Mouse (Mus musculus): ENCODE data around the gene Foxl2. TPM values are rescaled to one million over a fixed set of nuclear protein-coding genes. Genes with fewer than 3 reads are reported as not detected.

Gene Foxl2
- polyA plus RNA-seq, 1 experiment from 2014 or later, result not detected

- 2% methylated on average over 33 of the region's 33 CpGs for WGBS
- H3K27ac ChIP-seq, result no peak overlapping the region
Observed at GRCm38 (mm10) chr9:98954391-98955102, 541 bp upstream of the Foxl2 start.

GRCm38 (mm10) chr9:98955716-98956224 is 682 bp downstream of the Foxl2 start:
- ATAC-seq (replicated peaks; ENCODE audit: low FRiP score), result peak; percentile 23; the same call in 1 of the 2 replicates
- Histone ChIP-seq H3K4me3 (replicated peaks) (peak overlapping the region; percentile 46), H3K9ac (no peak overlapping the region; the same call in 1 of the 2 replicates), H3K27ac (no peak overlapping the region), H3K27me3 (peaks cover 100% of the 10 kb centered on the region), H3K4me1 (peaks cover 38% of the 10 kb centered on the region), H3K9me3 (replicated peaks) (no peaks in the 10 kb centered on the region), H3K36me3 (no peaks in the 10 kb centered on the region), H3K4me2 (peak overlapping the region; percentile 82)
- under 1% methylated on average over 59 of the region's 60 CpGs for WGBS

More at GRCm38 (mm10) chr9:98954391-98955102, 541 bp upstream of the Foxl2 start:
- Histone ChIP-seq H3K4me2 (peak overlapping the region; percentile 82), H3K27me3 (peaks cover 99% of the 10 kb centered on the region), H3K36me3 (no peaks in the 10 kb centered on the region), H3K4me1 (peaks cover 38% of the 10 kb centered on the region), H3K4me3 (replicated peaks) (peak overlapping the region; percentile 46), H3K9ac (0 out of 2 replicates have a peak overlapping the region, but pooled peaks have one; percentile 0), H3K9me3 (replicated peaks) (no peaks in the 10 kb centered on the region)
- ATAC-seq (replicated peaks; ENCODE audit: low FRiP score), result no peak

- peak; percentile 43 for ATAC-seq (replicated peaks; ENCODE audit: low FRiP score)
- H3K27ac ChIP-seq, result no peak overlapping the region
- peak overlapping the region; percentile 82 for H3K4me2 ChIP-seq
- H3K4me1 ChIP-seq, result peaks cover 38% of the 10 kb centered on the region
- no peaks in the 10 kb centered on the region for H3K36me3 ChIP-seq
- peaks cover 100% of the 10 kb centered on the region for H3K27me3 ChIP-seq
- WGBS, result under 1% methylated on average over 78 of the region's 80 CpGs
- H3K9ac ChIP-seq, result no peak overlapping the region
- H3K9me3 ChIP-seq (replicated peaks), result no peaks in the 10 kb centered on the region
- H3K4me3 ChIP-seq (replicated peaks), result peak overlapping the region; percentile 46
Observed at GRCm38 (mm10) chr9:98956591-98957381, 1.7 kb downstream of the Foxl2 start.

- H3K4me3 ChIP-seq (replicated peaks), result no peak overlapping the region
- H3K27me3 ChIP-seq, result peaks cover 100% of the 10 kb centered on the region
- no peaks in the 10 kb centered on the region for H3K9me3 ChIP-seq (replicated peaks)
- no peak for ATAC-seq (replicated peaks; ENCODE audit: low FRiP score)
- H3K4me2 ChIP-seq, result no peak overlapping the region
- H3K36me3 ChIP-seq, result no peaks in the 10 kb centered on the region
- WGBS, result under 1% methylated on average over 23 of the region's 23 CpGs
- peaks cover 35% of the 10 kb centered on the region for H3K4me1 ChIP-seq
- no peak overlapping the region for H3K27ac ChIP-seq
- H3K9ac ChIP-seq, result no peak overlapping the region
Observed at GRCm38 (mm10) chr9:98957751-98958351, 2.8 kb downstream of the Foxl2 start.

GRCm38 (mm10) chr9:98958628-98959027 is 3.5 kb downstream of the Foxl2 start:
- H3K27ac ChIP-seq, result no peak overlapping the region
- H3K36me3 ChIP-seq, result no peaks in the 10 kb centered on the region
- ATAC-seq (replicated peaks; ENCODE audit: low FRiP score), result no peak
- H3K4me2 ChIP-seq, result no peak overlapping the region
- H3K4me3 ChIP-seq (replicated peaks), result no peak overlapping the region
- WGBS, result 6% methylated on average over 6 of the region's 6 CpGs
- H3K9ac ChIP-seq, result no peak overlapping the region
- peaks cover 100% of the 10 kb centered on the region for H3K27me3 ChIP-seq
- peaks cover 33% of the 10 kb centered on the region for H3K4me1 ChIP-seq
- H3K9me3 ChIP-seq (replicated peaks), result no peaks in the 10 kb centered on the region

GRCm38 (mm10) chr9:98959851-98960250 is 4.8 kb downstream of the Foxl2 start:
- Histone ChIP-seq H3K4me2 (no peak overlapping the region), H3K4me1 (peaks cover 28% of the 10 kb centered on the region), H3K9ac (no peak overlapping the region), H3K27ac (no peak overlapping the region), H3K36me3 (no peaks in the 10 kb centered on the region), H3K4me3 (replicated peaks) (no peak overlapping the region), H3K27me3 (peaks cover 99% of the 10 kb centered on the region), H3K9me3 (replicated peaks) (no peaks in the 10 kb centered on the region)
- ATAC-seq (replicated peaks; ENCODE audit: low FRiP score), result no peak
- WGBS, result 33% methylated on average over 3 of the region's 3 CpGs

GRCm38 (mm10) chr9:98960348-98960747 is 5.3 kb downstream of the Foxl2 start:
- Histone ChIP-seq H3K27ac (no peak overlapping the region), H3K27me3 (peaks cover 99% of the 10 kb centered on the region), H3K4me2 (no peak overlapping the region), H3K36me3 (no peaks in the 10 kb centered on the region), H3K9me3 (replicated peaks) (no peaks in the 10 kb centered on the region), H3K4me1 (peaks cover 23% of the 10 kb centered on the region), H3K4me3 (replicated peaks) (no peak overlapping the region), H3K9ac (no peak overlapping the region)
- 19% methylated on average over 5 of the region's 5 CpGs for WGBS
- no peak for ATAC-seq (replicated peaks; ENCODE audit: low FRiP score)

GRCm38 (mm10) chr9:98961591-98962477 is 6.7 kb downstream of the Foxl2 start:
- no peak overlapping the region for H3K9ac ChIP-seq
- no peak for ATAC-seq (replicated peaks; ENCODE audit: low FRiP score)
- no peaks in the 10 kb centered on the region for H3K36me3 ChIP-seq
- H3K27me3 ChIP-seq, result peaks cover 97% of the 10 kb centered on the region
- H3K4me3 ChIP-seq (replicated peaks), result no peak overlapping the region
- no peak overlapping the region for H3K4me2 ChIP-seq
- WGBS, result 7% methylated on average over 22 of the region's 22 CpGs
- no peak overlapping the region for H3K27ac ChIP-seq
- H3K4me1 ChIP-seq, result peaks cover 8% of the 10 kb centered on the region
- H3K9me3 ChIP-seq (replicated peaks), result no peaks in the 10 kb centered on the region

- no peaks in the 10 kb centered on the region for H3K36me3 ChIP-seq
- WGBS, result 1% methylated on average over 20 of the region's 20 CpGs
- no peaks in the 10 kb centered on the region for H3K9me3 ChIP-seq (replicated peaks)
- H3K9ac ChIP-seq, result no peak overlapping the region
- H3K27me3 ChIP-seq, result peaks cover 97% of the 10 kb centered on the region
- no peak for ATAC-seq (replicated peaks; ENCODE audit: low FRiP score)
- H3K27ac ChIP-seq, result no peak overlapping the region
- peaks cover 4% of the 10 kb centered on the region; the same call in 1 of the 2 replicates for H3K4me1 ChIP-seq
- H3K4me2 ChIP-seq, result no peak overlapping the region
- H3K4me3 ChIP-seq (replicated peaks), result no peak overlapping the region
Observed at GRCm38 (mm10) chr9:98962478-98963142, 7.5 kb downstream of the Foxl2 start.

- no peak for ATAC-seq (replicated peaks; ENCODE audit: low FRiP score)
- H3K9me3 ChIP-seq (replicated peaks), result no peaks in the 10 kb centered on the region
- H3K4me1 ChIP-seq, result peaks cover 4% of the 10 kb centered on the region; the same call in 1 of the 2 replicates
- H3K36me3 ChIP-seq, result no peaks in the 10 kb centered on the region
- H3K27me3 ChIP-seq, result peaks cover 95% of the 10 kb centered on the region
- H3K4me2 ChIP-seq, result no peak overlapping the region
- no peak overlapping the region for H3K27ac ChIP-seq
- no peak overlapping the region for H3K9ac ChIP-seq
- 5% methylated on average over 18 of the region's 18 CpGs for WGBS
- no peak overlapping the region for H3K4me3 ChIP-seq (replicated peaks)
Observed at GRCm38 (mm10) chr9:98963661-98964060, 8.6 kb downstream of the Foxl2 start.

GRCm38 (mm10) chr9:98965084-98965483 is 10.0 kb downstream of the Foxl2 start:
- H3K4me1 ChIP-seq, result peaks cover 4% of the 10 kb centered on the region; the same call in 1 of the 2 replicates
- H3K27ac ChIP-seq, result no peak overlapping the region
- no peak for ATAC-seq (replicated peaks; ENCODE audit: low FRiP score)
- H3K4me2 ChIP-seq, result peak overlapping the region; percentile 30; the same call in 1 of the 2 replicates
- WGBS, result 2% methylated on average over 18 of the region's 18 CpGs
- H3K9ac ChIP-seq, result no peak overlapping the region
- no peak overlapping the region for H3K4me3 ChIP-seq (replicated peaks)
- H3K36me3 ChIP-seq, result no peaks in the 10 kb centered on the region
- H3K27me3 ChIP-seq, result peaks cover 95% of the 10 kb centered on the region
- H3K9me3 ChIP-seq (replicated peaks), result no peaks in the 10 kb centered on the region
